Mouse (Mus musculus) midbrain, embryonic 14.5 days (tissue): ENCODE data around the gene Rbm20. TPM values are rescaled to one million over a fixed set of nuclear protein-coding genes. Genes with fewer than 3 reads are reported as not detected.

Experiments
- ATAC-seq: fragments of 200-750 bp; cut with Nextera tagmentation; 2 replicates; pipeline ENCODE4 v1.8.0; 2017; ENCODE audit warnings: moderate number of reproducible peaks, moderate library complexity; ENCODE audit not compliant: low FRiP score, low TSS enrichment
- DNase-seq: peaks from one replicate; pipeline ENCODE4 v3.0.0-alpha.2; 2015
- H3K27ac ChIP-seq: fragments of 300-500 bp; sonication (generic); replicated peaks from 2 replicates; pipeline ENCODE4 v1.5.1; 2014; ENCODE audit warnings: mild to moderate bottlenecking, low read depth, low read length, moderate library complexity
- H3K27me3 ChIP-seq: fragments of 300-500 bp; sonication (generic); 2 replicates; pipeline ENCODE4 v1.6.1; 2014; ENCODE audit warnings: low read length, control low read depth, mixed read lengths; ENCODE audit not compliant: control insufficient read depth, insufficient read depth
- H3K36me3 ChIP-seq: fragments of 300-500 bp; sonication (generic); 2 replicates; pipeline ENCODE4 v1.6.1; 2014; ENCODE audit warnings: low read length, control low read depth; ENCODE audit not compliant: control insufficient read depth, insufficient read depth
- H3K4me1 ChIP-seq: fragments of 300-500 bp; sonication (generic); 2 replicates; pipeline ENCODE4 v1.6.1; 2014; ENCODE audit warnings: mild to moderate bottlenecking, antibody characterized with exemption, low read length, control low read depth; ENCODE audit not compliant: control insufficient read depth, insufficient read depth
- H3K4me2 ChIP-seq: fragments of 300-500 bp; sonication (generic); 2 replicates; pipeline ENCODE4 v1.6.1; 2014; ENCODE audit warnings: mild to moderate bottlenecking, low read length, moderate library complexity
- H3K4me3 ChIP-seq: fragments of 300-500 bp; sonication (generic); replicated peaks from 2 replicates; pipeline ENCODE4 v1.5.1; 2014; ENCODE audit warnings: low read depth, low read length
- H3K9ac ChIP-seq: fragments of 300-500 bp; sonication (generic); replicated peaks from 2 replicates; pipeline ENCODE4 v1.6.1; 2014; ENCODE audit warnings: mild to moderate bottlenecking, low read length, moderate library complexity
- H3K9me3 ChIP-seq: fragments of 300-500 bp; sonication (generic); 2 replicates; pipeline ENCODE4 v1.6.1; 2016; ENCODE audit warnings: low read length, control low read depth, mixed read lengths; ENCODE audit not compliant: control insufficient read depth
- WGBS: fragments of 180-500 bp; shearing (Covaris S2); extraction: QIAGEN DNeasy Blood & Tissue Kit; methylation state at CpG from one replicate; pipeline ENCODE4 v1.1.7; 2014; 5-methylcytosine and 5-hydroxymethylcytosine counted together
- polyA plus RNA-seq: library from polyadenylated mRNA; unstranded; fragments of >200 nt; fragmentation: Nextera tagmentation; extraction: Ambion mirVana; gene quantifications from 2 replicates; pipeline ENCODE4 v1.2.1, GENCODE M21; 2014

Rbm20 gene
- polyA plus RNA-seq, 1 experiment from 2014 or later = 0.61 TPM

DNA sequence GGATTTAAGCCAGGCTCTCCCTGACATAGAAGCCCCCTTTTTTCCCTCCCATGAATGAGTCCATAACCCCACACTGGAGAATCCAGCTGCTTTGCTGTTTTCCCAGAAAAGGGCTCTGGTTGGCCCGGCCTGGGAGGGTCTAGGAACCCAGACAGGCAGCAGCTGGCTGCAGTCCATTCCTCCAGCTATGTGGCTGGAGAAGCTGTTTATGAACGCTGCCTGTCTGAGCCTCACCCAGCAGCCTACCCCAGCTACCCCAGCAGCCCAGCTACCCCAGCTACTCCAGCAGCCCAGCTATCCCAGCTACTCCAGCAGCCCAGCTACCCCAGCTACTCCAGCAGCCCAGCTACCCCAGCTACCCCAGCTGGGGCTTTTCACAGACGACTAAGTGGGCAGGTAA is 215.0 kb downstream of the Rbm20 start, which contains the start of gene Pdcd4:
Pdcd4 (plus strand) TSS at position 171 of the 400 bp plus-strand sequence.
- ATAC-seq = no peak
- no peak for DNase-seq
- WGBS = 59% methylated on average over 3 of the region's 3 CpGs

GRCm38 (mm10) chr19:53892838-53893359 is 215.8 kb downstream of the Rbm20 start:
- DNase-seq = no peak
- no peaks in the 10 kb centered on the region for H3K4me1 ChIP-seq
- H3K9me3 ChIP-seq = no peaks in the 10 kb centered on the region

More for the DNA sequence above, 215.0 kb downstream of the Rbm20 start, which contains the start of gene Pdcd4:
- H3K36me3 ChIP-seq = no peaks in the 10 kb centered on the region
- H3K9ac ChIP-seq = no peak within 1 kb of the TSS
- no peak within 1 kb of the TSS for H3K4me3 ChIP-seq
- H3K9me3 ChIP-seq = no peaks in the 10 kb centered on the region
- H3K4me1 ChIP-seq = no peaks in the 10 kb centered on the region
- no peaks in the 10 kb centered on the region for H3K27me3 ChIP-seq
- H3K4me2 ChIP-seq = no peak within 1 kb of the TSS
- no peak within 1 kb of the TSS for H3K27ac ChIP-seq

DNA sequence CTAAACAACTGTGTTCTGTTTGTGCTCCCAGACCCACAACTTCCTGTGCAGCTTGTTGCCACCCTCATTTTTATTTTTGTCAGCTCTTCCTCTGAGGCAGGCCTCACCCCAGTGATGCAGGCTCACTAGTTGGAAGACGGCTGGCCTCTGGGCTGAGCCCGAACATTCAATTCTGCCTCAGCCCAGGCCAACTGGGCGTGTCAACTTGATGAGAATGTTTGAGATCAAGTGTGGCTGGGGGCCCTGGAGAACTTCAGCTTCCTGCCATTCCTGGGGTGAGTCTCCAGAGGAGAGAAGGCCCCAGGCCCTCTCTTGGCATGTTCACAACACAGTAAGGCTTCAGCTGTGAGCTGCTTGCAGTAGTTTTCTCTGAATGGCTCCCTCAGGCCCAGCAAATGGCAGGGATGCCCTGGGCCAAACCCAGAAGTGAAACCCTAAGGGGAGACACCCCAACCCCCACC is 216.6 kb downstream of the Rbm20 start:
- no peaks in the 10 kb centered on the region for H3K36me3 ChIP-seq
- H3K4me1 ChIP-seq = no peaks in the 10 kb centered on the region
- H3K27me3 ChIP-seq = no peaks in the 10 kb centered on the region
- no peak overlapping the region for H3K4me3 ChIP-seq
- ATAC-seq = no peak
- H3K4me2 ChIP-seq = no peak overlapping the region
- DNase-seq = no peak
- no peak overlapping the region for H3K27ac ChIP-seq
- H3K9ac ChIP-seq = no peak overlapping the region
- 82% methylated on average over 3 of the region's 3 CpGs for WGBS
- H3K9me3 ChIP-seq = no peaks in the 10 kb centered on the region

More at GRCm38 (mm10) chr19:53892838-53893359, 215.8 kb downstream of the Rbm20 start:
- 79% methylated on average over 9 of the region's 9 CpGs for WGBS
- Histone ChIP-seq H3K27ac (no peak overlapping the region), H3K4me3 (no peak overlapping the region), H3K36me3 (no peaks in the 10 kb centered on the region), H3K4me2 (no peak overlapping the region), H3K9ac (no peak overlapping the region), H3K27me3 (no peaks in the 10 kb centered on the region)
- ATAC-seq = no peak

GRCm38 (mm10) chr19:53894538-53895121 is 217.5 kb downstream of the Rbm20 start:
- Histone ChIP-seq H3K27ac (no peak overlapping the region), H3K9ac (no peak overlapping the region), H3K27me3 (no peaks in the 10 kb centered on the region), H3K4me2 (no peak overlapping the region), H3K9me3 (no peaks in the 10 kb centered on the region), H3K36me3 (no peaks in the 10 kb centered on the region), H3K4me1 (no peaks in the 10 kb centered on the region), H3K4me3 (no peak overlapping the region)
- ATAC-seq (no peak), DNase-seq (no peak)
- 82% methylated on average over 12 of the region's 12 CpGs for WGBS

- Histone ChIP-seq H3K4me2 (no peak overlapping the region), H3K4me3 (no peak overlapping the region), H3K9ac (no peak overlapping the region), H3K36me3 (no peaks in the 10 kb centered on the region), H3K9me3 (no peaks in the 10 kb centered on the region), H3K27me3 (no peaks in the 10 kb centered on the region), H3K4me1 (peaks cover 4% of the 10 kb centered on the region; the same call in 1 of the 2 replicates), H3K27ac (no peak overlapping the region)
- WGBS = 75% methylated on average over 5 of the region's 5 CpGs
- DNase-seq = no peak
- ATAC-seq = no peak
Measured at GRCm38 (mm10) chr19:53898046-53898445, 220.9 kb downstream of the Rbm20 start.

DNA sequence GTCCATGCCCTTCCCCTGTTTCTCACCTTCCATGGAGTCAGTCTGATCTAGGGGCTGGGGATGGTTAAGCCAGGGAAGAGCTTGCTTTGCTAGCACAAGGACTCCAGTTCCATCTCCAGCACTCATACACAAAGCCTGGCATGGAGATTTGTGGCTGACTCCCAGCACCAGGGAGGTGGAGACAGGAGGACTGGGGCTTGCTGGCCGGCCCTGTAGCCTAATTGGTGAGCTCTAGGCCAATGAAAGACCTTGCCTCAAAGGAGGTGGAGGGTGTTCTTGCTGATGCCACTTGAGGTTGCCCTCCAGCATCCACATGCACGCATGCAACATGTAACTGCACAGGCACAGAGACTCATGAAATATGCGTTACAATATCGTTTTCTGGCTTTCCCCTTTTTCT is 221.4 kb downstream of the Rbm20 start:
- no peak for DNase-seq
- Histone ChIP-seq H3K4me2 (no peak overlapping the region), H3K27ac (no peak overlapping the region), H3K9ac (no peak overlapping the region), H3K27me3 (no peaks in the 10 kb centered on the region), H3K9me3 (no peaks in the 10 kb centered on the region), H3K36me3 (no peaks in the 10 kb centered on the region), H3K4me3 (no peak overlapping the region), H3K4me1 (peaks cover 4% of the 10 kb centered on the region; the same call in 1 of the 2 replicates)
- ATAC-seq = no peak
- WGBS = 72% methylated on average over 4 of the region's 4 CpGs

DNA sequence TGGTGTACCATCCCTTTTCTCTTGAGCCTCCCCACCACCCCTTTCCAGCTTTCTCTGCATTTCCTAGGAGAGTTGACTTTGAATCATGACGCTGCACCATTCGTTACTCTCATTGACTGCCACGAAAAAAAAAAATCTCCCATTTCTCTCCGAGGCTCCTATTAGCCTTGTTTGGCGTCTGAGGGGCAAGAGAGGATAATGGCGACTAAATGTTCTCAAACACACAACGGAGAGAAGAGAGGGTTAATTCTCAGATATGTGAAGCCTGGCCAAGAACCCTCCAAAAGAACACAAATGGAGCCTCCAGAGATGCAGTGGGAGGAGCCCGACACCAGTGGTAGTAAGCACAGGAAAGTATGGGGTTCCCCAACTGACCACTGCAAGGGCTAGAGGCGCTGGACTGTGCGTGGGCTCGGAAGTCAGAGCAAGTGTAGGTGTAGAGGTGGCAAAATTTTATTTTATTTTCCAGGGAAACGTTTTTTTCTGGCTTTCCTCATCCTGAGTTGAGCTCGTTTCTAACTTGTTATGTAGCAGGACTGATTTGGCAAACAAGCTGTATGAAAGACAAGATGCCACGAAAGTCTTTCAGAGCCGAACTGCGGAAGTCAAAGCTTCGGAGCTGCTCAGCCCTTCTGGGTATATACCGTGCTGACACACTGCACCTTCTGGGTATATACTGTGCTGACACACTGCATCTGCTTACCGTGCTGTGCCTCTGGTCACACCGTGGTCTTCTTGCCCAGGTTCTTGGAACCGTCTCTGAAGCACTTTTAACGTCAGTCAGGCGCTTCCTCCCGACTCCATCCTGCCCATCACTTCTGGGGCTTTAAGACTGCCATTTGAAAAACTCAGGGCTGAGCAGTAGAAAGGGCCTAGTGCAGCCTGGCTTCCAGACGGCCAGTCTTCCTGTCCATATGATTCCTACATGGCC is 222.1 kb downstream of the Rbm20 start:
- no peak for DNase-seq
- WGBS = 86% methylated on average over 25 of the region's 25 CpGs
- H3K27ac ChIP-seq = no peak overlapping the region

GRCm38 (mm10) chr19:53899941-53900610 is 223.0 kb downstream of the Rbm20 start:
- DNase-seq = no peak
- Histone ChIP-seq H3K4me3 (no peak overlapping the region), H3K27me3 (no peaks in the 10 kb centered on the region), H3K27ac (no peak overlapping the region), H3K9ac (no peak overlapping the region), H3K36me3 (no peaks in the 10 kb centered on the region), H3K4me2 (no peak overlapping the region), H3K4me1 (peaks cover 12% of the 10 kb centered on the region), H3K9me3 (no peaks in the 10 kb centered on the region)
- 87% methylated on average over 14 of the region's 14 CpGs for WGBS
- ATAC-seq = no peak

More for the DNA sequence above, 222.1 kb downstream of the Rbm20 start:
- Histone ChIP-seq H3K4me1 (peaks cover 4% of the 10 kb centered on the region; the same call in 1 of the 2 replicates), H3K4me2 (no peak overlapping the region), H3K9me3 (no peaks in the 10 kb centered on the region), H3K9ac (no peak overlapping the region), H3K36me3 (no peaks in the 10 kb centered on the region), H3K4me3 (no peak overlapping the region), H3K27me3 (no peaks in the 10 kb centered on the region)
- no peak for ATAC-seq
